Mouse (Mus musculus) regulatory T cell (primary cell): ENCODE results near the gene Arf6.
"Not testable (repeated sequence)": the region's sequence is repeated elsewhere in the genome, so short reads cannot be mapped to it uniquely, and the experiment has no call there.

Experiments used
- in situ Hi-C: fragments of 300-600 bp; cut with MboI, MseI; formaldehyde crosslinking; loops from one replicate; pipeline ENCODE4 v1.15.1; 2025; ENCODE audit warnings: high pct_unique_total_duplicates

Arf6 gene

DNA sequence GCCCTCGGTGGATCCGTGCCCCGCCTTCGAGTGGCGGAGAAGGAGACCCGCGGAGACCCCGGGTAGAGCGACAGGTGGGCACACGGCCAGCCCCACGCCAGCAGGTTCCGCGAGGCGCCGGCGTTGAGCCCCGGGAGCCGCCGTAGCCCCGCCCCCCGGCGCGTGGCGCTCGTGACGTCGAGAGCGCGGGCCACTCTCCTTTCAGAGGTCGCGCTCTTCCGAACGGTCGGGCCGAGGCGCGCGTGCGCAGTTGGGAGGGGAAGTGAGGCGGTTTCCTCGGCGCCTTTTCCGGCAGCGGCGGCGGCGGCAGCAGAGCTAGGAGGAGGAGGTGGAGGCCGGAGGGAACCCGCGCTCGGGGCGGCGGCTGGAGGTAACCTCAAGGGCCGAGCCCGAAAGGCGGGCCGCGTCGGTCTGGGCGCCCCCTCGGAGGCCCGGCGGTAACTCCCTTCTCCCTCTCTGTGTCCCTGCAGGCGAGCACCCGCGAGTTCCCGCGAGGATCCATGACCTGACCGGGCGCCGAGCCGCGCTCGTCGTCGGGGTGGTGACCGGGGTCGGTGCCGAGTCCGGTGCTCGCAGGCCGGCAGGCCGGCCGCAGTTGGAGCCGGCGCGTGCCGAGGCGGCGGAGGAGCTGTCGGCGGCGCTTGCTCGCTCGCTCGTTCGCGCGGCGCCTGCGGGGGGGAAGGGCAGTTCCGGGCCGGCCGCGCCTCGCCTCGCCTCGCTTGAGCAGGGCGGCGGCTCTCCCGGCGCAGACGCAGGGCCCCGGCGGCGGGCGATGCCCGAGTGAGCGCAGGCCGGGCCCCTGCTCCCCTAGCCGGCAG is at the start of gene Arf6, which contains the start of gene Gm9887:
Gene Arf6, plus strand, starts transcription at position 297 of the 818 bp plus-strand sequence.
Gene Gm9887, minus strand, starts transcription at position 605 of the 818 bp plus-strand sequence.
- in situ Hi-C loops = no loop called here

GRCm38 (mm10) chr12:69331187-69331586 is 40.8 kb upstream of the Arf6 start:
- in situ Hi-C loops = no loop called here

- in situ Hi-C loops = no loop called here
Measured at GRCm38 (mm10) chr12:69332147-69332546, 39.8 kb upstream of the Arf6 start.

DNA sequence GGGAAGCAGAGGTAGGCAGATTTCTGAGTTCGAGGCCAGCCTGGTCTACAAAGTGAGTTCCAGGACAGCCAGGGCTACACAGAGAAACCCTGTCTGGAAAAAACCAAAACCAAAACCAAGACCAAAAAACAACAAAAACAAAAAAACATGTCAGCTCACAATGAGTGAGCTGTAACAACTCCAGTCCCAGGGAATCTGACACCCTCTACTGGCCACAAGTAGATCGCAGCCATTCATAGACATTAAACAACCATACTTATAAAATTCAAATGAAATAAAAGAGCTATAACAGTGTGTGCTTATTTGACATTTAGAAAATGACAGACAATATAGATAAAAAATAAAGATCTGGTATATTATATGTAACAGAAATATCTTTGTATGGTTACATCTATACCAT is 38.4 kb upstream of the Arf6 start:
- in situ Hi-C loops = no loop called here

- in situ Hi-C loops = no loop called here
Measured at GRCm38 (mm10) chr12:69349928-69350327, 22.0 kb upstream of the Arf6 start.

- in situ Hi-C loops = no loop called here
Measured at GRCm38 (mm10) chr12:69351685-69352084, 20.3 kb upstream of the Arf6 start.

DNA sequence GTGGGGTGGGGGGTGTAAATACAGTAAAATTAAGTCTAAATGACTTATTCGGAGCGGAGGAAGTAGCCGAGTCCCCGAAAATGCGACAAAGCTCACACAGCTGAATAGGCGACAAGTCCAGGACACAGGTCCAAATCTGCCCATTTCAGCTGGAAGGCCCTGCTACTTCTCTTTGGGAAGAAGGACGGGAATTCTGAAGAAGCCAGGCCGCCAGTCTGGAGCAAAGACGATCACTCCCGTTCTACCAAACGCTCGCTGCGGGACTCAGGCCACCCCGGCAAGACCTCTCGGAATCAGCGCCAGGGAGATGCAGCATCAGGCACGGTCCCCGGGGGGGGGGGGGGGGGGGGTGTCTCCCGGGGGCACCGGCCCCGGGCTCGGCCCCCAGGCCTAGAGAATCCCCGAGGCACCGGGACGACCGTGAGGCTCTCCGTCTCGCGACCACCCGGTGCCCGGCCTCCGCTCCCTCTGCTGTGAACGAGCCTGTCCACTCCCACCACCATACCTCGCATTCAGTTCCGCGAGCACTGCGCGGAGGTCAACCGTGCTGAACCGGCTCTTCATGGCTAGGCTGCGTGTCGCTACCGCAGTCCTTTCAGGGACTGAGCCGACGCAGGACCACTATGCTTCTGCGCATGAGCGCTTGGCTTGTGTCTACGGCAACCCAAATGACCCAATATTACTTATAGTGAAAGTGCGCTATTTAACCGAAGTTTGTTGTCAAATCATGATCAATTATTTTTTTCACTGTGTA is 15.2 kb upstream of the Arf6 start, which contains the start of gene Nemf:
Gene Nemf, minus strand, starts transcription at position 620 of the 754 bp plus-strand sequence.
- in situ Hi-C loops = loop anchor here (5.0 kb wide), 1 partner anchor 221 kb away; no protein-coding TSS in a partner anchor

DNA sequence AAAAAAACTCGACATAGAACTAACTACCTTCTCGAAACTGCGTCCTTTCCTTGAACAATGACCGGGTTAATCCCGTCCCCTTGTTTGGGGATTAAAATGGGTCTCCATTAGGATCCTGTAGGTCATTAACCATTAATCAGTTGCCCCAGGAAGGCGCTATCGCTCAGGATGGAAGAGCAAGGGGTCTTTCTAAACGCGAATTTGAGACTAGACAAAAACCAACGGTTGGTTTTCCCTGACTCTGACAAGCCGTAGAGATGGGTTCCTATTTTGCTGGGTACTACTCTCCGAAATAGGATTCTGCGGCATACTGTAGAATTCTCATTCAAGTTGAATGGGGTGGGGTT is 14.7 kb upstream of the Arf6 start:
- in situ Hi-C loops = loop anchor here (5.0 kb wide), 1 partner anchor 220 kb away; no protein-coding TSS in a partner anchor

GRCm38 (mm10) chr12:69360655-69360996 is 11.3 kb upstream of the Arf6 start:
- in situ Hi-C loops = no loop called here

DNA sequence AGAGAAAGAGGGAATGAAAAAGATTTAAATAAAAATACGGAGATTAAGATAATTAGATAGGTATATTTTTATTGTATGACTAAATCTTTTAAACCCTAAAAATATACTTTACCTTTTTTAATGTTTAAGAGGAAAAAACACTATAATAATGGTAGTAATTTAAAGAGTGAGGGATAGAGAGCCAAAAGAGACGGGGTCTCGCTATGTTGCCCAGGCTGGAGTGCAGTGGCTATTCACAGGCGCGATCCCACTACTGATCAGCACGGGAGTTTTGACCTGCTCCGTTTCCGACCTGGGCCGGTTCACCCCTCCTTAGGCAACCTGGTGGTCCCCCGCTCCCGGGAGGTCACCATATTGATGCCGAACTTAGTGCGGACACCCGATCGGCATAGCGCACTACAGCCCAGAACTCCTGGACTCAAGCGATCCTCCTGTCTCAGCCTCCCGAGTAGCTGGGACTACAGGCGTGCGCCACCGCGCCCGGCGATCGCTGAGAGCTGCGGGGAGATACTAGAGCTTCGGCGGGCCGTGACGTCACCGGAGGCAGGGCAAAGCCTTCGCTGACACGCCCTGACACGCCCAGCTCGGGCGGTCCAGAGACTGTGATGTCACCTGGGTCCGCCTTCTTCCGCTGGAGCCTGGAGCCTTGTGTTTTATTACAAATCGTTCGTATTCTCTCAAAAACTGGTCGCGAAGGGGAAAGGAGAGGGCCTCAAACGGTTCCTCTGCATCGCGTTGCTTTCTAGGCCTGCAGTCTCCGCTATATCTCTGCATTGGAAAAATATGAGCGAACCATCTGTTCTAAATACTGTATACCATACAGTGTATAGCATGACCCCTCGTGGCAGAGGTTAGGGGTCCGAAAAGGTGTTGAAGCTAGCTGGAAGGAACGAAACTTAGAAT is 10.7 kb upstream of the Arf6 start:
- in situ Hi-C loops = not testable (repeated sequence)

DNA sequence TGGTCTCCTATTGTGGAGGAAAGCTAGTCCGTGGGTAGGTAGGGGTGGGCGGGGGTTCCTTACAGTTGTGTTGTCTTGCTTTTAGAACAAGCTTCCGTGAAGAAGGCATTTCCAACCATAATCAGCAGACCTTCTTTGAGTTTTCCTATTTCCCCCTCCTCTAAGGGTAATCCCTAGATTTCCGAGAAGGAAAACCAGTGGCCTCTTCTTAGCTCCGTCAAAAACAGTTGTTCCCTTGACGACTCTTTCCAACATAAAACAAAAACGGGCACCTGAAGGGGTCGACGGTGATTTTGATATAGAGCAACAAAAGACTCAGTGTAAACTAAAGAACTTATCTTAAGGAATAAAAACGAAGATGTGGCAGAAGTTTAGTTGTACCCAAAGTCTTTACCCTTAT is 10.0 kb upstream of the Arf6 start:
- in situ Hi-C loops = no loop called here

- in situ Hi-C loops = no loop called here
Measured at GRCm38 (mm10) chr12:69362388-69362787, 9.6 kb upstream of the Arf6 start.

DNA sequence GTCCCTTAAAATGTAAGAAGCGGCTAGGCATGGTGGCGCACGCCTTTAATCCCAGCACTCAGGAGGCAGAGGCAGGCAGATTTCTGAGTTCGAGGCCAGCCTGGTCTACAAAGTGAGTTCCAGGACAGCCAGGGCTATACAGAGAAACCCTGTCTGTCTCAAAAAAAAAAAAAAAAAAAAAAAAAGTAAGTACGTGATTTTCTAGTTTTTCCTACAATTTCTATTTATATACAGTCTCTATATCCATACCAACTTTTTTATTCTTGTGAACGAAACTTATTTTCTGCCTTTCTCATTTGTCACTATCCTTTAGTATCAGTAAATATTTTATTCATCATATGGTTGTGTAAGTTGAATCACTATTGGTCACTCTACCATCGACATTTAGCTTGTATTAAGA is 8.8 kb upstream of the Arf6 start:
- in situ Hi-C loops = not testable (repeated sequence)

GRCm38 (mm10) chr12:69363899-69364762 is 7.8 kb upstream of the Arf6 start:
- in situ Hi-C loops = no loop called here

DNA sequence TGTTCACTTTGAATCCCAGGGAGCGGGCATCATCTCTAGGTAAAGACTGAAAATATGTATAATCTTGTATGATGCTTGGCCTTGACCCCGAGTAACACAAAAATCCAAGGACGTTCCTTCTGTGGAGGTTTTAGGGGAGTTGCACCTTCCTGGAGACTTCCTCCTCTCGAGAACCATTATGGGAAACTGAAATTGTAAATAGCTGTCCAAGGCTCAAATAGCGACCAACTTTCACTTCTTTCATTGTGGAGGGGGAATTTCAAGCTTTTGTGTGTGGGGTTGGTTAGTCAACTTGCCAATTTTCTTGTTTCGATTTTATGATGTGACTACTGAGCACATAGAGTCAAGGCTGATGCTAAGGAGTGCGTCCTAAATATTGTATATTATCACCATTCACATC is 6.2 kb upstream of the Arf6 start:
- in situ Hi-C loops = no loop called here

GRCm38 (mm10) chr12:69366424-69366823 is 5.5 kb upstream of the Arf6 start:
- in situ Hi-C loops = no loop called here

DNA sequence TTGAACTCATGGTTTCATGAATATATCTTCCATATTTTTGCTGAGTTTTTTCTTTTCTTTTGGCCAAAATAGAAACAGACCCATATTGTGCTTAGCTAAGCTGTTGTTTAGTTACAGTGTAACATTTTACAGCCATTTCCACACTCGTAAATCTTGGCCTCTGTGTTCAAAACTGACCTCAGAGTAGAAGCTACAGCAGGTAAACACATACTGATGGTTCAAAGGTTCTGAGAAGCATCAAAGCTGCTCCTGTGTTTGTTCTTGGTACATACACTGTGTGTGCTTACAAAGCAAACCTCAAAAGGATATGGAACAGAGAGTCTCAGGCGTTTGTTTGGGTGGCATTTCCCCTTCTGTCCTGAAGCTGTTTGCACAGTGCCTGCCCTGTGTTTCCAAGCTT is 4.4 kb upstream of the Arf6 start:
- in situ Hi-C loops = no loop called here

DNA sequence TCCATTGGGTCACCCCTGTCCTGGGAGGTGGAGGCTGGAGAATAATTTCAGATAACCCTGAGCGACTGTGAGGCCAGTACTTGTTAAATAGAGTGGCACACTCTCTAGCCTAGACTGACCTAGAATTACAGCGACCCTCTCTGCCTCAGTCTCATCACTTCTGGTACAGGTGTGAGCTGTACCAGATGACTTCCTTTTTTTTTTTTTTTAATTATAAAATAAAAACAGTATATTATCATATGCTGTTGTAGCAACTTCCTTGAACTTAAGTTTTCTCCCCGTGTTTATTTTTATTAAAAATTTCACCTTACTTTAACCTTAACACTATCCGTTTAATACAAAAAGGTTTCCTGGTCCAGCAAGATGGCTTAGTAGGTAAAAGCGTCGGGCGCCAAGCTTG is 1.0 kb upstream of the Arf6 start:
- in situ Hi-C loops = no loop called here

GRCm38 (mm10) chr12:69371421-69371853 is 513 bp upstream of the Arf6 start:
- in situ Hi-C loops = no loop called here

DNA sequence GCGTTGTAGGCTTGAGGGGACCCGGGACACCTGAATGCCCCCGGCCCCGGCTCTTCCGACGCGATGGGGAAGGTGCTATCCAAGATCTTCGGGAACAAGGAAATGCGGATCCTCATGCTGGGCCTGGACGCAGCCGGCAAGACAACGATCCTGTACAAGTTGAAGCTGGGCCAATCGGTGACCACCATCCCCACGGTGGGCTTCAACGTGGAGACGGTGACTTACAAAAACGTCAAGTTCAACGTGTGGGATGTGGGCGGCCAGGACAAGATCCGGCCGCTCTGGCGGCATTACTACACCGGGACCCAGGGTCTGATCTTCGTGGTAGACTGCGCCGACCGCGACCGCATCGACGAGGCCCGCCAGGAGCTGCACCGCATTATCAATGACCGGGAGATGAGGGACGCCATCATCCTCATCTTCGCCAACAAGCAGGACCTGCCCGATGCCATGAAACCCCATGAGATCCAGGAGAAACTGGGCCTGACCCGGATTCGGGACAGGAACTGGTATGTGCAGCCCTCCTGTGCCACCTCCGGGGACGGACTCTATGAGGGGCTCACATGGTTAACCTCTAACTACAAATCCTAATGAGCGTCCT is 881 bp downstream of the Arf6 start:
- in situ Hi-C loops = no loop called here
